Mouse (Mus musculus) megakaryocyte, adult 5-6 weeks (primary cell): ENCODE results near the gene Tbc1d16. TPM values are rescaled to one million over a fixed set of nuclear protein-coding genes. Genes with fewer than 3 reads are reported as not detected.

Experiments
- ATAC-seq: 2 replicates; pipeline ENCODE4 v1.8.0; 2016; ENCODE audit warnings: mild to moderate bottlenecking, inconsistent platforms; ENCODE audit not compliant: poor library complexity, severe bottlenecking
- total RNA-seq, 2 experiments: library from RNA; stranded (forward) in 1 of 2; stranded (reverse) in 1 of 2; fragments of 153-499, 151-499 nt in 1 of 2; fragments of 221-1000, 200-1000 nt in 1 of 2; gene quantifications; 2 replicates each; pipeline versions ENCODE4 v1.2.3 to v1.2.4; 2015 to 2017

The Tbc1d16 gene
- total RNA-seq, 2 experiments from 2014 or later: 0.59 to 0.71 TPM

GRCm38 (mm10) chr11:119237007-119237406, 8.7 kb upstream of the Tbc1d16 start:
- ATAC-seq: no peak

- ATAC-seq: no peak
These were observed 8.1 kb upstream of the Tbc1d16 start for GRCm38 (mm10) chr11:119236354-119236753.

GRCm38 (mm10) chr11:119235596-119235995, 7.3 kb upstream of the Tbc1d16 start:
- ATAC-seq: peak; percentile 27; the same call in 1 of the 2 replicates

- ATAC-seq: no peak
These were observed 6.5 kb upstream of the Tbc1d16 start for GRCm38 (mm10) chr11:119234770-119235169.

GRCm38 (mm10) chr11:119228846-119229626, 737 bp upstream of the Tbc1d16 start:
- ATAC-seq: peak; percentile 75

GRCm38 (mm10) chr11:119227591-119227990, 708 bp downstream of the Tbc1d16 start:
- ATAC-seq: 0 out of 2 replicates have a peak, but pooled peaks have one; percentile 25

GRCm38 (mm10) chr11:119225634-119226033, 2.7 kb downstream of the Tbc1d16 start:
- ATAC-seq: no peak

GRCm38 (mm10) chr11:119224926-119225325, 3.4 kb downstream of the Tbc1d16 start:
- no peak for ATAC-seq

- no peak for ATAC-seq
These were observed 5.0 kb downstream of the Tbc1d16 start for GRCm38 (mm10) chr11:119223124-119223890.

GRCm38 (mm10) chr11:119221812-119222510, 6.3 kb downstream of the Tbc1d16 start:
- ATAC-seq: no peak

- ATAC-seq: no peak
These were observed 8.4 kb downstream of the Tbc1d16 start for GRCm38 (mm10) chr11:119219816-119220465.

GRCm38 (mm10) chr11:119217861-119218260, 10.4 kb downstream of the Tbc1d16 start:
- no peak for ATAC-seq

GRCm38 (mm10) chr11:119215905-119216507, 12.3 kb downstream of the Tbc1d16 start:
- ATAC-seq: no peak

GRCm38 (mm10) chr11:119215038-119215904, 13.0 kb downstream of the Tbc1d16 start:
- peak; percentile 38 for ATAC-seq

- ATAC-seq: no peak
These were observed 15.0 kb downstream of the Tbc1d16 start for GRCm38 (mm10) chr11:119213166-119213885.

GRCm38 (mm10) chr11:119211604-119212309, 16.5 kb downstream of the Tbc1d16 start:
- ATAC-seq: no peak

- no peak for ATAC-seq
These were observed 17.8 kb downstream of the Tbc1d16 start for GRCm38 (mm10) chr11:119210321-119211100.
